Mouse (Mus musculus) kidney, adult 9 months (tissue): ENCODE measurements at regions not wholly inside any gene's neighbourhood (a gene's known extent, or its start where the extent isn't known, plus 50 kb on each side); places are given as distances from the start of the nearest gene placed in this dataset.

Experiments used
- DNase-seq: peaks from one replicate; pipeline ENCODE4 v3.0.0; 2022

GRCm38 (mm10) chr13:72809226-72809625 is 180.6 kb downstream of the Irx2 start:
- no peak for DNase-seq

GRCm38 (mm10) chr13:72810626-72811025 is 182.0 kb downstream of the Irx2 start:
- no peak for DNase-seq

- no peak for DNase-seq
These were observed 186.0 kb downstream of the Irx2 start for GRCm38 (mm10) chr13:72814616-72815015.

- peak; percentile 56 for DNase-seq
These were observed 186.8 kb downstream of the Irx2 start for GRCm38 (mm10) chr13:72815236-72815932.

DNA sequence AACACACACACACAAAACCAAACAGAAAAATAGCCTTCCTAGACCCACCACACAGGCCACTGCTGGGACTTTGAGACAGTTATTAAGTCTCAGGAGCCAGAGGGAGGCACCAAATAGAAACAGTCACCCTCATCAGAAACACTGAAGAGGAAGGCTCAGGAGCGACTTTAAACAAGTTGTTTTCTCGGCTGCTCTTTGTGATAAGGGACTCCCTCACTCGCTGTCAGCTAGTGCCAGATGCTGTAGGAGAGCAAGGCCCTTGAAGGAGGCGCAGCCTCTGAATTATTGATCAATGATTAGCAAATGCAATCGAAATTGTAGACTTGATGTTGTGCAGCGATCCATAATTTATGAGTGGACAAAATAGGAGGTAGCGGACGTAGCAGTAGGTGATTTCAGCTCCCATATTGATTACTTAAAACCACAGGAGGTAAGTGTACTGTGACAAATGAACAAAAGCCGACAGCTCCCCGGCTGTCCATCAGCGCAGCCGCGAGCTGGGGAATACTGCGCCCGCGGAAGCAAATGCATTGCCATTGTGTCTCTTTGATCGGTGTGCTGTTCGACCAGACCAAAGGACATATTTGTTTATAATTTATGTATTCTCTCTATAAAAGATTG is 187.4 kb downstream of the Irx2 start:
- DNase-seq: no peak

GRCm38 (mm10) chr13:72816856-72817255 is 188.2 kb downstream of the Irx2 start:
- DNase-seq: no peak

GRCm38 (mm10) chr13:72817521-72817920 is 188.9 kb downstream of the Irx2 start:
- DNase-seq: no peak

GRCm38 (mm10) chr13:72817930-72818329 is 189.3 kb downstream of the Irx2 start:
- DNase-seq: no peak

DNA sequence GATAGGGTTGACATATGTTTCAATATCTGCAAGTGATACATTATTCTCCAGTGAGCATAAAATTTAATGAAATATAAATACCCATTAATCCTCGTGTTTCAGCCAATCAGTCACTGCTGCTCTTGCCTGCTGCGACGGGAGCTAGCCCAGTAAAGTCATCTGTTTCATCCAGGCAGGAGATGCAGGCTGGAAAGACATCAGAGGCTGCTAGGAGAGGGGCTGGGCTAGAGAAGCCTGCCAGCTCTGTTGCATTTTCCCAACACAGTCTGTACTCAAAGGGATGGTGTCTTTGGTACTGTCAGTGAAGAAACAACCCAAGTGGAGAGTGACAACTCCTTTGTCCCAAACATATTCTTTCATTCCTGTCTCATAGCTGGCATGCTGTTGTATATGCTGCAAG is 198.0 kb downstream of the Irx2 start:
- no peak for DNase-seq

- no peak for DNase-seq
These were observed 200.7 kb downstream of the Irx2 start for GRCm38 (mm10) chr13:72829331-72829730.

DNA sequence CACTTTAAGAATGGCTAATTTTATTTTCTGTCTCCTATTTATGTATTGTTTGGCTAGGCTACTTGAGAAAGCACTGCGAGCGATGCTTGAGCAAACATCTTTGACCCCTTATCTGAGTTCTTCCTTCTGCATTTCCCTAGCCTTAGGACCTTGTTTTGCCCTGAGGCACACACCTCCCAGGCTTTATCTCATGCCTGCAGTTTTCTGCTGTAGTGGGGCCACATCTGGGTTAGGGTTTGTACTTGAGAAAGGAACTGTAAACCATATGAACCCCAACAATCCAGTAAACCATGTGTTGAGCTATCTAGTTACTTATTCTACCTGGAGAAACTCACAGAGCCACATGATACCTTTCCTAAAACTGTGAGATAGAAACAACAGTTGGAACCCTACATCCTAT is 204.7 kb downstream of the Irx2 start:
- no peak for DNase-seq

DNA sequence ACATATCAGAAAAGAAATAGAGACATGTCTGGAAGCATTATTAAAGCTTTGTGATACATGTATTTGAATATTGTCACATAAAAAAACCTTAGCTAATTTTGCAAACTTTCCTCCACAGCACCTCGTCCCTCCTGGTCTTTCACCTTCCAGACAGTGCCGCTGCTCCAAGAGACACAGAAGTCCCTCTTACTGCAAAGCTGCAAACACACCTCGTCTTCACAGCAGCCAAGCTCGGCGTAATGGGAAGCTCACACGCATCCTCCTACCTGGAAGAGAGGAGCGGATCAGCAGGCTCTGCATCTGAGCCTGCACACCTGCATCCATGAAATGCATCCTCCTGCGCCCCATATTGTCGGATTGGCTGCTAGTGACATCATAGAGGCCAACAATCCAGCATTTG is 208.4 kb downstream of the Irx2 start:
- no peak for DNase-seq

DNA sequence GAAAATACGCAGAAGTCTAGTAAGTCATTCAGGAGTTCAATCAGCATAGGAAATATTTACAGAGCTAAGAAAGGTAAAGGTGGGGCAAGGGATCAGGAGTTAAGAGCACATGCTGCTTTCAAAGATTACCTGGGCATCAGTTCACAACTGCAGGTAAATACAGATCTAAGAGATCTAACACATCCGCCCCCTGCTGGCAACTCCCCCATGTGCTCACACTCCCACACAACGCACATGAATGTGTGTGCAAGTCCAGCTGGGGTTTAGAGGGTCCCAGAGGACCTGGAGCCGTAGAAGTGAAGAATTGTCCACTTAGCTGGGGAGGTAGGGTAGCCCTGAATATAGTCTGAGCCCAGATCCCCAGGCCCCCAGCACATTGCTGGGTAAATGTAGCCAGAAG is 219.5 kb downstream of the Irx2 start:
- no peak for DNase-seq

DNA sequence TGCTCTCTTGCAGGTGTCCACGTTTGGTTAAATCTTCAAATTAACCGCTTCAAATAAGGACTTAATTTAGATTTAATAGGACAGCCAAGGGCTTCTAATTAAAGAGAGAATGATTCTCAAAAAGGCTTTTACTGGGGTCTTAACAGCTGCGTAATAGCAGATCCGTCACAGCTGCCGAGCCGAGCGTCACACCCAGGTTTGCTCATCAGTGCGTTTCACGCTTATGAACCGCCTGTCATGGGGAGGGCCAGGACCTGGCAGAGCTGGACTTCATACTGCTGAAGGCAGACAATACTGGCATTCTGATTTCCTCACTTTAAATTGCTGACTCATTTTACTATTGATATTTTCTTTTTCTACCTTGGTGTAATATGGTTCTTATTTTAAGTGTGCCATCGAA is 221.2 kb downstream of the Irx2 start:
- DNase-seq: no peak

DNA sequence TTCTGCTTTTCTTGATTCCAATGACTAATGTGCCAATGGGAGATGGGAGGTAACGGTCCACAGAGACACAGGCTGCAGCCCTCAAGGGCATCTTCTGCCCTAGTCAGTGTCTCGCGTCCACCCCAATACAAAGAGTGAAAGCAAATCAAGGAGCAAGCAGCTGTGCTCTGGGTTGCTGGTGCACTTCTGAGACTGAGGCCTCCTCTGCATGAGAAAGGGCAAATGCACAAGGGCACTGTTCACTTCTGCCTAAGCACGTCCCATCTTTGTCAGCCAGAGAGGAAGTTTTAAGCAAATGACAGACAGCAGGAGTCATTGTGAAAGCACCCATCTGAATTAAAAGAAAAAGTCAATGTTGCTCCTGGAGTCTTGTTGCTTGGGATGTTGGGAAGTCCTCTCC is 224.3 kb downstream of the Irx2 start:
- no peak for DNase-seq

DNA sequence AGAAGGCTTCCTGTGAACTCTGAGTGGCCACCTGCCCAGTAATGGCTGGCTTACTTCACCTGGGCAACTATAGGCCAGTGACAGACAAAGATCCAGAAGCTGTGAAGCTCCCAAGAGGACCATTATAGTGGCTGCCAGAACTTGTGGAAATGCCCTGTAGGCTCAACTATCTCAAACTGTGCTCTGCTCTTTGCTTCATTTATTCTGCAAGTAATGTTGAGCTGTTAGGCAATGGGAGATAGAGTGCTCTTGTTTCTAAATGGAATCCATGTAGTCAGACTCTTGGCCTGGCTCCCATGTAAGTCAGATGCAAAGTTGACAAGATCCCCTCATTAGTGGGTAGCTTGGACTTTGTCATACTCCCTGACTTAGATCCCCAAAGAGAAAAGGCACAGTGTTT is 247.3 kb downstream of the Irx2 start:
- no peak for DNase-seq

DNA sequence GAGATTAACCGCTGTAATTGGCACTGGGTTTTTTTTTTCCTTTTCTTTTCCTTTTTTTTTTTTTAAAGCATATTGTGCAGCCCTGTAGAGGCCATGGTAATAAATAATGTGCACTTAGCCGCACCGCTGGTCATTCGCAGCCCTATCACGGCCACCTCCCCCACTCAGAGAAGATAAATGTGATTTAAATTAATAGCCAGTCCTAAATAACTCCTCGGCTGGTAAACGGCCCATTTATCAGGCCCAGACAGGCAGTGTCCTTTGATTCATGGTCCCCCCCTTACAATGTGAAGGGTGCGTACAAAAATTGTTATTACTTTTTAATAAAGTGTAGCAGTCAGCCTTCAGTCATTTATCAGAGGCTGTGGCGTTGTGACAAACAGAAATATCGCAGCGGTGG is 266.4 kb downstream of the Irx2 start:
- DNase-seq: no peak

GRCm38 (mm10) chr13:72902576-72902975 is 274.0 kb downstream of the Irx2 start:
- peak; percentile 7 for DNase-seq

GRCm38 (mm10) chr13:72918895-72919294 is 290.3 kb downstream of the Irx2 start:
- peak; percentile 23 for DNase-seq

GRCm38 (mm10) chr13:72920368-72920767 is 291.7 kb downstream of the Irx2 start:
- no peak for DNase-seq

GRCm38 (mm10) chr13:72924560-72925135 is 296.0 kb downstream of the Irx2 start:
- no peak for DNase-seq

DNA sequence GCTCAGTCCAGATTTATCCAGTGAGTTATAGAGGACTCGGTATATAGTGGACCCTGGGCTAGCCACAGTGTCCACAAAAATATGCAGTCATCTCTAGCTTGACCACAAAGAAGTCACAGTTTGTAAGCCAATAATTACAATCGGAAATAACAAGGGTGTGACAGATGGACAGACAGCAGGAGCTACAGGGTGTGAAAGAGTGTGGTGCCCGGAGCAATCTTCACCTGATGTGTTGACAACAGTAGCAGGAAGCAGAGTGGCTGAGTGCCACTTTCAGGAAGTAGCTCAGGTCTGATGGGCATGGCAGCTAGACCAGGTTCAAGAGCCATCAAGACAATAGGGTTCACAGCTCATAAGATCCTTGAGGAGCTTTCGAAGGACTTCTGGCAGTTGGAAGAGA is 308.6 kb downstream of the Irx2 start:
- DNase-seq: no peak

GRCm38 (mm10) chr13:72938156-72938874 is 309.7 kb downstream of the Irx2 start:
- no peak for DNase-seq
